Mouse (Mus musculus): ENCODE measurements around the gene Plcg1.

Plcg1 gene

DNA sequence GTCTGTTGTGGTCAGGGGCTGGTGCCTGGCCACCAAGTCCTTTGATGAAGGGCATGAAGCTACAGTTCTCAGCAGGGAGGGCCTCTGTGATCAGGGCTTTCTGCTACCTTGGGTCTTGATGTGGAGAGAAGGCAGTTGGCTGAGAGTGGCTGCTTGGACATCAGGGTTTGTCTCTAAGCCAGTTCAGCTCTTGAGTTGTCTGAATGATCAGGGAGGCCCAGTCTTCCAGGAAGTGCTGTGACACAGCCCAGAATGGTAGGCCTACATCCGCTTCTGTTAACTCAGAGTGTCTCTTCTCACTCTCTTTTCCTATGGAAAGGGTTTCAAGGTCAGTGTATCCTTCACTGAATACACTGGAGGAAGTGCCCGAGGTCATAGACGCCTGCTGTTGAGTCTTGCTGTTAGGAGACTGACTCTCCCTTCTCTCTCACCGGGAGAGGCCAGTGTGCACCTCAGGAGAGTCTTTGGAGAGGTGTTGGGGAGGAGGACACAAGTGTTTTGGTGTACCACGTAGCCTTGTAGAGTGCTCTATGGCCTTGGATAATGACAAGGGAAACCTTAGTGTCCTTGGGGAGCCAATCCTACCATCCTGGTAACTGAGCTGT is 4.7 kb downstream of the Plcg1 start:
- DNase-seq (ENCODE audit: low read depth, low spot score): peak; percentile 68

DNA sequence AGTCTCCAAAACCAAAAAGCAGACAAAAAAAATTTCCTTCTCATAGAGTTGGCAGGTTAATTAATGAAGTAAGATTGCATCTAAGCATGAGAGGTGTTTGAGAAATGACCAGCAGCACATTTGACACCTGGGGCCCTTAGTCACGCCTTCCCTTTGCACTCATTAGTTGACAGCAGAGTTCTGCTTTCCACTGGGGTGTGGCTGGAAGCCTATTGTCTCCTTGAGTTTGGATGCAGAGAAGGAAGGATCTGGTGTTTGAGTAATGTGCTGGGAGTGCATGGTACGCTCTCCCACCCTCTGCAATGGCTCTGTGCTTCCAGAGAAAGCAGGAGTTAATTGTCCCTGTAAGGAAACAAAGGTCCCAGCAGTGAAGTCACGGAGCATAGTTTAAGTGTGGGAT is 5.4 kb downstream of the Plcg1 start:
- peak; percentile 70 for DNase-seq (ENCODE audit: low read depth, low spot score)

DNA sequence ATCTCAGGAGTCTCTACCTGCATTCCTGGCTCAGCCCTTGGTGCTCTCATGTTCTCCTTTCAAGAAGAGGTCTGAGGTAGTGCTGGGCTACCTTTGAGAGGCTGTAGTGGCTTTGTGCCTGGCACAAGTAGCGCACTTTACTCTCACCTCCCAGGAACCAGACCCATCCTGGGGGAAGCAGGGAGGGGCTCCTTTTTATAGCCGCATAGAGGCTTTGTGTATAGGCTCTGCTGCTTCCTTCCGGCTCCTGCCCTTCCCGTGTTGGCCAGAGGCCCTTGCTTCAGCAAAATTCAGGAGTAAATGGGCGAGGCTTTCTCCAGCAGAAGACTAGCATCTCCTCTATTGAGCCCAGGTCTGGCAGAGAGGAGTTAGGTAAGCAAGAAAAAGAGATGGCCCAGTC is 7.3 kb downstream of the Plcg1 start:
- DNase-seq (ENCODE audit: low read depth, low spot score): peak; percentile 69

DNA sequence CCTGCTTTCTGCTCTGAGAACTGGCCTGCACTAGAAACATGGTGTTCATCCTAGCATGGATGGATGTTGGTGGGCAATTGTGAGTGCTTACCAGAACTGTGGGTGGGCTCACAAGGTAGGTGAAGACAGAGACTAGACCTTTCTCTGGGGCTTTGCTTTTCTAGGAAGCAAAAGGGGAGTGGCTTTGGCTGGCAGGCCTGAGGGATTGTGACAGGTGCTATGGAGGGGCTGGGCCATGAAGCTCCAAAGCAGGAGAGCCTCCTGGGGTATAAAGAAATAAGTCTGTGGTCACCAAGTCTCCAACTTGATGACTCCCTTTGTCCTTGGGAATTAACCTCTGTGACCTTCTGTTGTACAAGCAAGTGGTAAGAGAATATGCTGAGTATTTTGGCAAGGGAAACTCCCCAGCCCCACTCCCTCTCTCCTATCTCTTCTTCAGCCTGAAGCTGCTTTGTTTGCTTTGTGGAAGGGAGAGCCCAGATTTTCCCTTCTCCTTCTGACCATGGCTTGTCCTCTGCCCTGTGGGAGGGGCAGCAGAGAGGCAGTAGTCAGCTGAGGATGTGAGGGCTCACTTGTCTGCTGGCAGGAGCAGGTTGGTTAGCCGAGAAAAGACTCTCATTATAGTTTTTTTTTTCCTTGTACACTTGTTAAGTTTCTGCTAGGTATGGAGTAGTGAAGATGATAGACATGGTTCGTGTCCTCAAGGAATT is 8.7 kb downstream of the Plcg1 start:
- peak; percentile 46 for DNase-seq (ENCODE audit: low read depth, low spot score)

DNA sequence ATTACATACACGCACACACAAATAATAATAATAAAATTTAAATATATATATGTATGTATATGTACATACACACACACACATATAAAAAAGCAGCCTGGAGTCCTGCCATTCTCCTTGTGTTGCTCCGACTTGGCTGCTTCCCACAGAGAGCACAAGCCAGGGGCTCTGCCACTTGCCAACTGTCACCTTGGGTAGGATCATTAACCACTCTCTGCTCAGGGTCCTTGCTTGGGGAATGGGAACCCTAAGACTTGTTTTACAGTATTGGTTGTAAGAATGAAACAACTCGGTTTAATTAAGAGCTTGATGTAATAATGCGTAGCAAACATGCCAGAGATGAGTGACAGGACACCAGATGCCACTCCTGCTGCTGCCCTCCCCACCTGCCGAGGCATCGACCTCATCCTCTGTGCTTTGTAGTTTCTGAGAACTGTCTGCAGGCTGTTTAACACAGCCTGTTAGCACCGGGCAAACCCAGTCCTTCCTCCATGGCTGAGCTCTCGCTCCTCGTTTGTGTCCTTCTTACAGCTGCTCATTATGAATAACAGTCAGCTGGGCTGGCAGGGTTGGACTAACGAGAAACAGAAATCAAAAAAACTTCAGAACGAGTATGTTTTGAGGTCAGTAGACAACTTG is 9.5 kb downstream of the Plcg1 start:
- no peak for DNase-seq (ENCODE audit: low read depth, low spot score)

DNA sequence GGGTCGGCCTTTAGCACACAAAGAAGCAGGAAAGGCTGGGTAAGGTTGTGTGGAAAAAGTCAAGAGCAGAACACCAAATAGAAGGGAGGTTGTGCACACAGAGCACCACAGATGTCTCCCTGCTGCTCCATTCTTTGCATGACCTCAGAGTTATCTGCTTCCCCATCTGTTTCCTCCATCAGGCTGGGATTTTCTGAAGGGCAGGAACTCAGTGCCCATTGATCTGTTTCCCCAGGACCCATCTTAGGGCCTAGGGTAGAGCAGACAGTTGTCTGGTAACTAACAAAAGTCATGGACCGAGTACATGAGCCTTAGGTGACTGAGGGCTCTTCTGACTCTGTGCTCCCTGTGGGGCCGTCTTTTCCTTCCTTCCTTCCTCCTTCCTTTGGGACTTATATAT is 10.5 kb downstream of the Plcg1 start:
- no peak for DNase-seq (ENCODE audit: low read depth, low spot score)

DNA sequence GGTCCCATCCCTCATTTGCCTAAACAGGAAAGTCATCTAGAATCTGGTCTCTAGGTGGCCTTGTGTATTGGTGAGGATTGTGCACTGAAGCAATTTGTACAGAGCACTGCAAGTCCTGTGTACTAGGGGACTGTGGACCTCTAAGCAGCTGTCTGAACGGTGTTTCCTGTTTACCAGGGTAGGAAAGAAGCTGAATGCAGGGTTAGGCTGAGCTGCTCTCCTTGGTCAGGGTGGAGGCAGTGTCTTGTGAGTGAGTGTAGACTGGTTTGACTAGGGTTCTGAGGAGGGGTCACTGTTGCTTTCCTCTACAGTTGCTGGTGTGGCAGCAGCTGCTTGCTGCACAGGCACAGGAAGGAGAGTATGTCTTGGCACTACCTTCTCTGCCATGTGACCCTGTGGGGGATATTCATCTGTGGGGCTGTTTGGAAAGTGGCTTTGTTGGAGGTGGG is 11.1 kb downstream of the Plcg1 start:
- no peak for DNase-seq (ENCODE audit: low read depth, low spot score)

DNA sequence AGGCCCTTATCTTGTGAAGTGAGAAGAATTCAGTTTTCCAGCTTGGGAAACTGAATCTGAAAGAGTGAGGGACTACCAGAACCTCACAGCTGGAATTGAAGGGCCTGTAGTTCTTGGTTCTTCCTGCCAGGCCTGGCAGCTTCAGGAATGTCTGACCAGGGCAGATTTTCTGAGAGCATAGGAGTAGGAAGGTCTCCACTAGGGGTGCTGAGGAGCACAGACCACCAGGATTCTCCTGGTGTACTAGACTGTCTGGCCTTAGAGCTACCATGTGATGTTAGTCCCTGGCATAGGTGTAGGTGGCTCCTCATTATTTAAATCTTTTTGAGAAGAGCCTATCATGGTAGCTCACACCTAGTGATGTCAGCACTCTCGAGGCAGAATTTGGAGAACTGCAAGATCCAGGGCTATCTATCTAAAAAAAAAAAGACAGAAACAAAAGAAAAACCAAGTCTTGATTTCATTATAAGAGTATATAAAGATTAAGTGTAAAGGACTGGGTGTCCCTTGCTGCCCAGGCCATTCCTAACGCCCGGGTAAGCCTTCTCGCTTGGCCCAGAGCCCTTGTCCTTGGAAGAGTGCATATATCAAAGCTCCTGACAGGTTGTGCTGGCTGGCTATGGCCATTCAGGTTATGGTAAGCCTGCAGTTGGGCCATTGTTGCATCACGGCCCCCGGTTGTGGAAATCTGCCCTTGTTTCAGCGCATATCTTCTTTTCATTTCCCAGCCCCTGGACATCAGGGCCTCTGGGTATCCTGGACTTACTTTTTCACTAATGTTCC is 13.1 kb downstream of the Plcg1 start:
- DNase-seq (ENCODE audit: low read depth, low spot score): peak; percentile 86

DNA sequence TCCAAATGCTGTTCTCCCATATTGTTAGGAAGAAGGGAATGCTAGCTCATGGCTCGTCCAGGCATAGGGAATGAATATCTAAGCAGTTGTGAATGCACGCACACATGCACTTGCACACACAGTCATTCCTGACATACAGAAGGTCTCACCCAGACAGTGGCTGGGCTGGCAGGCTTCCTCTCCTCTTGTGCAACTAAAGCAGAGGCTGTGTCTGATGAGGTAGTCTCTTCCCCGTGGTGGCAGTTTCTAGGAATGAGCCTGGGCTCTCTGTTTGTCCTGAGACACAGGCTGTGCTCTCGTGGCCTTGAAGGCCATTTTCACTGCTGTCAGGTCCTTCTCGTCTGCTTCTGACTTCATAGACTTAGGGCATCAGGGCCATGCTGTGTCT is 13.7 kb downstream of the Plcg1 start:
- no peak for DNase-seq (ENCODE audit: low read depth, low spot score)

DNA sequence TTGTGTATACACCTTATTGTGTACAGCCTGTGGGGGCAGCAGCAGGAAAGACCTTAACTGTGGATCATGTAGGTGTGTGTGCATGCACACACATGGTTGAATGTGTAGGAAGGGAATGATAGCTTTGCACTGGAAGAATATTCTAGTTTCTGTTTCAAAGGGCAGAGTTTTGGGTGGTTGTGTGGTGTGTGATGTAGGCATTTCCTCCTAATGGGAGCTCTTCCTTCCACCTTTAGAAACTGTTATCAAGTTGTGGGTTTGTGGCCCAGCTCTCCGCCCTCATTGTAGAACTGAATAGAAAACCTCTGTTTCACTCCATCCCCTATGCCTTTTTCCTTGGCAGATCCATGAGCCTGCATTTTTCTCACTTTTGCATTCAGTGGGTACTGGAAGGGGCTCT is 14.4 kb downstream of the Plcg1 start:
- DNase-seq (ENCODE audit: low read depth, low spot score): no peak

DNA sequence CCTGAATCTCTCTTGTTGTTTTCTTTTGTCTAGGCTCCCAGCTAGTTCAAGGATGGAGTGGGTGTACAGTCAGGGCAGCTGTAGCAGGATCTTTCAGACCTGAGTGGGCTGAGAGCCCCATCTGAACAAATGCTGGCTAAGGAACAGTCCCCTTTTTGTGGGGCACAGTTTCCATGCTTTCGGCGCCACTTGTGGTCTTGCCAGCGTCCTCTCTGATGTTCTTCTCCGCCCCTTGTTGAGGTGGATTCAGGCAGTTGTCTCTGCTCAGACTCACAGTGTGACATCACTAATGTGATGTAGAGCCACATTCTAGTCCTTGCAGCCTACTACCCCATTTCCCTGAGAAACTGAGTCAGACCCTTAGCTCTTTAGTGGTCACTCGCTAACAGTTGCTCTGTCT is 15.5 kb downstream of the Plcg1 start:
- no peak for DNase-seq (ENCODE audit: low read depth, low spot score)

DNA sequence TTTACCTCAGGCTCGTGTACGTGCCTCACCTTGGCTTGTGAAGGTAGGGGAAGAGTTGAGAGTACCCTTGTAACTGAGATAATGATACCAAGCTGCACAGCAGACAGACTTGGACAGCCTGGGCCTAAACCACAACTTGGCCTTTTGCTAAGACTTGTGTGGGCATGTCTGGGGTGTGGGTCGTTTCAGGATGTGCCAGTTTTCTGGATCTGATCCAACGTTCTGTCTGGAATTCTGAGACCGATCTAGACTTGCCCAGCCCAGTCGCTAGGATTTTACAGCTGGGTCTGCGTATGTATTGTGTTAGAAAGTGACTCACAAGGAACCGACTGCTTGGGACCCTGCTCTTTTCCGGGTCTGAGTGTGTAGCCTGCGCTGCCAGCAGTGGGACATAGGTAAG is 16.0 kb downstream of the Plcg1 start:
- peak; percentile 30 for DNase-seq (ENCODE audit: low read depth, low spot score)

DNA sequence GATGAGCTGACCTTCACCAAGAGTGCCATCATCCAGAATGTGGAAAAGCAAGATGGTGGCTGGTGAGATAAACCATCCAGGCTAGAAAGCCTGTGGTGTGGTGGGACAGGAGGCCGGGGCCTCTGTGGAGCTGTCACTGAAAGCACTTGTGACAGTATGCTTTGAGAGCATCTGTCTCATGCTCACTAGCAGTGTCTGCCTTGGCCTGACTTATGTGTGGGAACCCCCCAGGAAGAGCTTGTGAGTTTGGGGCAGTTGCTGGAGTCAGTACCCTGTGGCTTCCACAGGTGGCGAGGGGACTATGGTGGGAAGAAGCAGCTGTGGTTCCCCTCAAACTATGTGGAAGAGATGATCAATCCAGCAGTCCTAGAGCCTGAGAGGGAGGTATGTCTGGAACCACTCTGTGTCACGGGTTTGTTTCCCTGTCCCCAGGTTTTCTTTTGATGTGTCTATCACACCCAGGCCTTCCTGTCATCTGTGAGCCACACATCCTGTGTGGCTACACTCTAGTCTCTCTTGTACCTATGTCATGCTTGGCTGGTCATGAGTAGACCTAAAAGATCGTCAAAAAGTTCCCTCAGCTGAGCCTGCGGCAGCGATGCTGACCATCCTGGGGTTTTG is 25.6 kb downstream of the Plcg1 start:
- no peak for DNase-seq (ENCODE audit: low read depth, low spot score)

DNA sequence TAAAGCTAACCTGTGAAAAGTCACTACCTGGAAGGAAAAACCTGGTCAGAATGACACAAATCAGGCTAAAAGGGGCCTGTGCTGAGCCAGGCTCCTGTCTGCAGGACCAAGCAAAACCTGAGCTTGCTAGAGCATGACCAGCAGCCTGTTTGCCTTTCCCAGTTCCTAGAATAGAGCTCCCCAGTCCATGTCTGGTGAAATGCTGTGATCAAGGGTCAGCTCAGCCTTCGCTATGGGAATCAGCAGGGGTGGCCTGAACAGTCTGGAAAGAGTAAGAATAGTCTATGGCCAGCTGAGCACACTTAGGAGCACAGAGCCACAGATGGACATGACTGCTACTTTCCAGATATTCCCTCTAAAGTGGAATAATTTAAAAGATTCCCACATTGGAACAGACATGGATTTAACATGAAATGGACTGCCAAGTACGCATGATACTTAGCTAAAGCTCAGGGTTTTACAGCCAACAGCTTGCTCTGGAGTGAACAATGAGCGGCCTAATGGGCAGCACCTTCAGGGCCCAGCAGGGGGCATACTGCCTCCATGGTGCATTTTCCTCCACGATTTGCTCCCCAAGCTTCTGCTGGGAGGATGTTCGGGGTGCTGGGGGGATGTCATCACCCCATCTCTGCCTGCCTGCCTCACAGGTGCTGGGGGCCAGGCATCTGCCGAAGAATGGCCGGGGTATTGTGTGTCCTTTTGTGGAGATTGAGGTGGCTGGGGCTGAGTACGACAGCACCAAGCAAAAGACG is 29.5 kb downstream of the Plcg1 start:
- no peak for DNase-seq (ENCODE audit: low read depth, low spot score)

DNA sequence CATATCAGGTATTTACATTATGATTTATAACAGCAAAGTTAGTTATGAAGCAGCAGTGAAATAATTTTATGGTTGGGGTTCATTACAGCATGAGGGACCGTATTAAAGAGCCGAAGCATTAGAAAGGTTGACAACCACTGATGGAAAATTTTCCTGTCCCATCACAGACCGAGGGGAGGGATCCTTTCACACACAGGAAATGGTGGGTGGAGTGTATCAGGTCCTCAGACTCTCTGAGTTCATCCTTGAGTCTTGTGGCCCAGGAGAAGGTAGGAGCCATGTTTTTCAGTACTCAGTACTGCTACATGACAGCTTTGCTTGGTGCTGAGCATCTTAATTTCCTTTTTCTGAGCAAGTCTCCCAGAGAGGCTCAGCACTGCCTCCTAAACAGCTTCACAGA is 32.7 kb downstream of the Plcg1 start:
- DNase-seq (ENCODE audit: low read depth, low spot score): no peak

DNA sequence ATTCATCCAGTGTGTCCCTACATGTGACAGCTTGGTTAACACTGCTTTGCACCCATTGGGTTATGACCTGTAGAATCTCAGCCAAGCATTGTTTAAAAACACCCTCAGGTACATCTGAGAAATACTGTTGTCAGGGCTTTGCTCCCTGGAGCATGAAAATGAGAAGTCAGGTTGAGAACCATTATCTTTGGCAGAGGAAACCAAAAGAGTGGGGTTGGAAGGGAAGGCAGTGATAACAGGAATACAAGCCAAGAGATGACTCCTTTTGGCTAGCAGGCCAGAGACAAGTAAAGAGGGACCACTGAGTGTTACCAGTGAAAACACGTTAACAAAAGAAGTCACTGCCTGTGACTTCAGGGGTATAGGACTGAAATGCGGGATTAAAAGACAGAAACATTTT is 33.3 kb downstream of the Plcg1 start:
- DNase-seq (ENCODE audit: low read depth, low spot score): no peak

DNA sequence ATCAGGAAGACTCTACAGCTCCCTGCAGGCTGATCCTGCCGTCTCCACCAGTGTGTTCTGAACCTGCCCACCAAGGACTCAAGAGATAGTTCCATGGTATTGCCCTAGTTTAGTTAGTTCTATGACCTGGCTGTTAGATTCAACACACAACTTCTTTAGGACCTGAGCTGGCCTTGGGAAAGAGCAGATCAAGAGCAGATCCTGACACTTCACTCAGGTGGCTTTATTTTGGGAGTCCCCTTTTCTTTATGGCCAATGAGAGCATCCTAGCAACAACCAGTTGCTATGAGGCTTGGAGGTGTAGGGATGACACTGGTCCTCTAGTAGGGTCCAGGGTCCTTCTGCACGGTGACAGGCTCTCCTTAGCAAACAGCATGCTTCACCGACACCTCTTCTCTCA is 34.0 kb downstream of the Plcg1 start:
- no peak for DNase-seq (ENCODE audit: low read depth, low spot score)

DNA sequence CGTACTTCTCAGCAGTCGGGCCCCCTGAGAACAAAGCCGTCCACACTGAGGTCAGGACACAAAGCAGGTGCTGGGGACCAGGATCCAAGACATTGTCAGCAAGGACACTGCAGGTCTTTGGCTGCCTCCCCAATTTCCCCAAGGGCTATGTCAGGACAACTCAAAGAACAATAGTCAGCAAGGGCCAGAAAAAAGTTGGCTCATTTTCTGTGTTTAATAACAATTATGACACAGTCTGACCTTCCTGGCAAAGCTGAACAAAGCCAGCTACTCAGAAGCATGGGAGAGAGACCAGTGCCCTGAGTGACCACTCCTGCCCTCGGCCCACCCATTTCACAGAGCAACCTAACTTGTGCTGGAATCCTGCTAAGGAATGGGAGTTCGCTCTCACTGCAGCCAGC is 35.3 kb downstream of the Plcg1 start:
- no peak for DNase-seq (ENCODE audit: low read depth, low spot score)

DNA sequence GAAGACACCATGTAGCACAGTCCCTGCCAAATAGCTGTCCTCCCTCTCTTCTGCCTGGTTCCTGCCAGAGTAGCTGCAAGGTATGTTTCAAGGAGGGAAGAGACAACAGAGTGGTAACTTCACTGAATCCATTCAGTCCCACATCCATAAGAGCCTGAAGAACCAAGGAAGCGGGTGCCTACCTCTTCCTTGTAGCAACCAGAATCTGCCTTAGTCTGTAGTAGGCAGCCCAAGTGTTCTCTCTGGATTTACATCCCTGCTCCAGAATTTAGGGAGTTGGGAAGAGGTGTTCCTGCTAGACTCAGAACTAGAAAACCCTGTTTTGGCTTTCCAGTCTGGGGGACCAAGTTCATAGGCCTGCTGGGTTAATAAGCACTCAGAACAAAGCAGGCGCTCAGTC is 36.1 kb downstream of the Plcg1 start:
- DNase-seq (ENCODE audit: low read depth, low spot score): no peak

DNA sequence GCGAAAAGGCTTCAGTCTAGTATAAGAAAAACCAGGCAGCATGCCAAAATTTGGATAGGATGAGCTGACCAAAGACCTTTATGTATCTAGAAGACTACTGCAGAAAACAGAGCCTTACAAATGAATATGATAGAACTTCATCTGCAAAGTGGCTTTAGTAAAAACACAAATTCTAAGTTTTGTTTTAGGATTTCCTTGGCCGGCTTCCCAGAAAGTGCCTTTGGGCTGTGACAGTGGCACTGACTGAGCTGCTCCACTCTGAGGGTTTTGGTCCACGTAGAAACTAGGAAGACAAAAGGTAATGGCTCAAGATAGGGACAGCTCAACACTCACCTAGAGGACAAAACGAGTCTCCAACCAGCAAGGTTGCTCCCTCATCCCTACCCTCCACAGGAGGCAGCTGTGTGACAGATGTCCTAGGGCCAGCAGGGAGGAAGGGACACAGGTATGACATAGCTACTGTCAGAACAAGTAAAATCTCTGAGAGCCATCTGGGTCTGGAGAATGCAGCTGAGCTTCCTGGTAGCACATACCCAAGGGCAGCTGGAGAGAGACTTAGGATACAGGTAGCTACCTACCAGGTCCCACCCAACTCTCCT is 37.1 kb downstream of the Plcg1 start:
- DNase-seq (ENCODE audit: low read depth, low spot score): no peak

DNA sequence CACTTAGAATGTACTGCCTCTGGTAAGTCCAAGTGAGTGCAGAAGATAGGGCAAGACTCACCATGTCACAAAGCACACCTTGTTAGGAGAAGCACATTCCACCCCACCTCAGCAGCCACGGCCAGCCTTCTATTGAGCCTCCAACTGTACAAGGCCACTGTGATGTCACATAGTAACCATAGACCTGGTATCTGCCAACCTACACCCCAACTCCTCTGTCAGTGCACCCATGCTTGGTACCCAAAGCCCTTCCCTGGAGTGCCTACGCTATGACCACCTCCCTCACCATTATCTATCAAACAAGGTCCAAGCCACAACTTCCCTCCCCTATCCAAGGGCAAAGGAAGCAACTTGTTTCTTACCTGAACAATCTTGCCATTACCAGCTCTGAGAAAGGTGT is 37.9 kb downstream of the Plcg1 start:
- DNase-seq (ENCODE audit: low read depth, low spot score): no peak
